Comparison of ENCODE assay signal across 20 mouse cellular contexts in genomic region chr12:16183055-16183454, GRCm38 (mm10).
DNase-seq lines count a peak whose midpoint lies in the region; ATAC-seq lines count a peak whose summit lies in the region.
"Had no signal": no experiment of that assay in that cellular context is flagged by ENCODE, and none has a peak within 500 bp of the region (broad histone marks: within the 10 kb centered on the region; RNA-seq: fewer than 3 reads in every experiment).

No protein-coding gene starts in this region.

- H3K9ac ChIP-seq in embryonic facial prominence, embryonic 14.5 days (ENCODE audit: low read depth, low read length): no peak overlapping the region
- H3K9ac ChIP-seq in limb, embryonic 13.5 days: no peak overlapping the region
- H3K9ac ChIP-seq: embryonic facial prominence, embryonic 12.5 days; hindbrain, embryonic 14.5 days had no signal

- H3K27ac ChIP-seq in heart, embryonic 10.5 days: peak overlapping the region; percentile 13; the same call in 1 of the 2 replicates
- no peak overlapping the region for H3K27ac ChIP-seq in embryonic facial prominence, embryonic 14.5 days (replicated peaks; ENCODE audit: low read depth, low read length)
- H3K27ac ChIP-seq in limb, embryonic 13.5 days: no peak overlapping the region
- H3K27ac ChIP-seq: embryonic facial prominence, embryonic 12.5 days; forebrain, embryonic 10.5 days; hindbrain, embryonic 10.5 days; hindbrain, embryonic 14.5 days had no signal

- no peaks in the 10 kb centered on the region for H3K36me3 ChIP-seq in heart, embryonic 10.5 days
- H3K36me3 ChIP-seq in embryonic facial prominence, embryonic 14.5 days (ENCODE audit: control insufficient read depth, insufficient read depth, low read length): no peaks in the 10 kb centered on the region
- H3K36me3 ChIP-seq in limb, embryonic 13.5 days: no peaks in the 10 kb centered on the region
- H3K36me3 ChIP-seq: embryonic facial prominence, embryonic 12.5 days; forebrain, embryonic 10.5 days; G1E; hindbrain, embryonic 10.5 days had no signal

- H3K4me2 ChIP-seq in embryonic facial prominence, embryonic 14.5 days (ENCODE audit: low read depth, low read length): no peak overlapping the region
- H3K4me2 ChIP-seq in limb, embryonic 13.5 days (replicated peaks): no peak overlapping the region
- H3K4me2 ChIP-seq: embryonic facial prominence, embryonic 12.5 days; hindbrain, embryonic 14.5 days had no signal

- no peak for DNase-seq in heart, embryonic 10.5 days (ENCODE audit: low spot score)
- DNase-seq in heart, postnatal 36 days: no peak
- peak; percentile 54 for DNase-seq in embryonic facial prominence, embryonic 14.5 days (ENCODE audit: low spot score)
- DNase-seq in kidney, adult 8-10 months: no peak
- DNase-seq: adrenal gland, postnatal 10 days; cerebellum, adult 11 months; cerebellum, adult 8-10 months; cerebellum, postnatal 14 days; embryo, embryonic 11 days; gastrocnemius, postnatal 25 days had no signal

- H3K4me1 ChIP-seq in heart, embryonic 10.5 days: peaks cover 42% of the 10 kb centered on the region
- H3K4me1 ChIP-seq in embryonic facial prominence, embryonic 14.5 days (ENCODE audit: control insufficient read depth, insufficient read depth, low read length): peaks cover 18% of the 10 kb centered on the region
- peaks cover 23% of the 10 kb centered on the region for H3K4me1 ChIP-seq in limb, embryonic 13.5 days
- H3K4me1 ChIP-seq: forebrain, embryonic 10.5 days had no signal

- ATAC-seq in embryonic facial prominence, embryonic 14.5 days (ENCODE audit: low read depth): peak; percentile 60; the same call in 1 of the 2 replicates
- peak; percentile 70 for ATAC-seq in limb, embryonic 13.5 days (ENCODE audit: low FRiP score, low read depth)
- no peak for ATAC-seq in activated CD4-positive, CD25-positive, alpha-beta regulatory T cell, adult 4 months
- ATAC-seq: forebrain, embryonic 14.5 days; intestine, embryonic 16.5 days had no signal

- H3K4me3 ChIP-seq in heart, embryonic 10.5 days: no peak overlapping the region
- H3K4me3 ChIP-seq in embryonic facial prominence, embryonic 14.5 days (ENCODE audit: low read depth, low read length): no peak overlapping the region
- H3K4me3 ChIP-seq in limb, embryonic 13.5 days: no peak overlapping the region
- H3K4me3 ChIP-seq: embryonic facial prominence, embryonic 12.5 days; erythroblast, embryonic 14.5 days; forebrain, embryonic 10.5 days; hindbrain, embryonic 10.5 days had no signal

- WGBS in heart, embryonic 10.5 days: 53% methylated on average over 4 of the region's 4 CpGs
- WGBS in embryonic facial prominence, embryonic 14.5 days: 19% methylated on average over 4 of the region's 4 CpGs
- 8% methylated on average over 4 of the region's 4 CpGs for WGBS in limb, embryonic 13.5 days

- intact Hi-C loops in heart, postnatal 36 days (cut with DNase I): no loop called here

- H3K27me3 ChIP-seq in heart, embryonic 10.5 days (ENCODE audit: insufficient read depth, poor library complexity, severe bottlenecking): no peaks in the 10 kb centered on the region
- H3K27me3 ChIP-seq in embryonic facial prominence, embryonic 14.5 days (replicated peaks; ENCODE audit: control insufficient read depth, insufficient read depth, low read length): no peaks in the 10 kb centered on the region
- no peaks in the 10 kb centered on the region for H3K27me3 ChIP-seq in limb, embryonic 13.5 days
- H3K27me3 ChIP-seq: embryonic facial prominence, embryonic 12.5 days had no signal

- H3K9me3 ChIP-seq in heart, embryonic 10.5 days: no peaks in the 10 kb centered on the region
- no peaks in the 10 kb centered on the region for H3K9me3 ChIP-seq in embryonic facial prominence, embryonic 14.5 days (ENCODE audit: control insufficient read depth, low read length)
- H3K9me3 ChIP-seq in limb, embryonic 13.5 days: no peaks in the 10 kb centered on the region
- H3K9me3 ChIP-seq: embryonic facial prominence, embryonic 12.5 days; forebrain, embryonic 10.5 days; G1E; hindbrain, embryonic 10.5 days had no signal
